Mouse (Mus musculus) lung, postnatal 0 days (tissue): Measurements from ENCODE around the gene Rab11fip2.

ENCODE experiments used
- CTCF ChIP-seq: IDR thresholded peaks from 2 replicates; pipeline ENCODE4 v1.5.1; 2016; ENCODE audit warnings: antibody characterized with exemption, mild to moderate bottlenecking
- EP300 ChIP-seq: IDR thresholded peaks from 2 replicates; pipeline ENCODE4 v1.6.1; 2016; ENCODE audit warnings: antibody characterized with exemption, mild to moderate bottlenecking, control low read depth

DNA sequence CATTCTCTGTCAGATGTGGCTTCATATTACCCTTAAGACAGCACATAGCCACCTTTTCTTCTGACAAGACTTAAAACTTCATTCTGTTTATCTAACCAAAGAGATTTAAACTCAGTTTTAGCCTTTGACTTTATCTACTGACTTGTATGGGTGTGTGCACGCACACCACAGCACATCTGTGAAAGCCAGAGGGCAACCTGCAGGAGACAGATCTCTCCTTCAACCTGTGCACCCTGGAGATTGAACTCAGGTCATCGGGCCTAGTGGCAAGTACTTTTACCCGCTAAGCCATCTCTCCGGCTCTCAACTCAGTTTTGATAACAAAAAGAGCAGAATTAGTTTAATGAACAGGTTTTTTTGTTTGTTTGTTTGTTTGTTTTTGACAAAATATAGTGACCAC lies 43.5 kb downstream of the Rab11fip2 start:
- TF ChIP-seq CTCF (no peak), EP300 (no peak)
